Mouse (Mus musculus): ENCODE results near the gene Bola3. TPM values are rescaled to one million over a fixed set of nuclear protein-coding genes. Genes with fewer than 3 reads are reported as not detected.
"Not testable (repeated sequence)": the region's sequence is repeated elsewhere in the genome, so short reads cannot be mapped to it uniquely, and the experiment has no call there.

The Bola3 gene
- polyA plus RNA-seq, 1 experiment from 2014 or later: 162 TPM

DNA sequence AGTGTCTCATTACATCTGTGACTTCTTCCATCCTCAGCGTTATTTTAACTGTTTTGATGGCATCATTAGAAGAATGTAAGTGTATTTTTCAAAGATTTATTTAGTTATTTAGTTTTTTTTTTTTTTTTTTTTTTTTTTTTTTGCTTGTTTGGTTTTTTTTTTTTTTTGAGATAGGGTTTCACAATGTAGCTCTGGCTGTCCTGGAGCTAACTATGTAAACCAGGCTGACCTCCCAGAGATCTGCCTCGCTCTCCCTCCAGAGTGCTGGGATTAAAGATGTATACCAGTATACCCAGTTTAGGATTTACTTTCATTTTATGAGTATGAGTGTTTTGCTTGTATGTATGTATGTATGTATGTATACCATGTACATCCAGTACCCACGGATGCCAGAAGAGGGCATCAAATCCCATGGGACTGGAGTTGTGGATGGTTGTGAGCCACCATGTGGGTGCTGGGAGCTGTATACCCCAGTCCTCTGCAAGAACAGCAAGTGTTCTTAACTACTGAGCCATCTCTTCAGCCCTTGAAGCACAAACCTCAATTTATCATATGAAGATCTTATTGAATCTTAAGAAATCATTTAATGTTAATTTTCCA, 21.3 kb upstream of the Bola3 start:
- Histone ChIP-seq H3K4me1 (replicated peaks; ENCODE audit: control insufficient read depth, insufficient read depth) (no peaks in the 10 kb centered on the region; the same call in 1 of the 2 replicates), H3K27me3 (ENCODE audit: control insufficient read depth, insufficient read depth, low read length) (no peaks in the 10 kb centered on the region), H3K4me2 (replicated peaks; ENCODE audit: low read depth) (no peak overlapping the region), H3K27ac (replicated peaks) (no peak overlapping the region), H3K9ac (ENCODE audit: low read length) (no peak overlapping the region), H3K36me3 (ENCODE audit: control insufficient read depth, insufficient read depth, low read length) (peaks cover 14% of the 10 kb centered on the region; the same call in 1 of the 2 replicates), H3K9me3 (ENCODE audit: control insufficient read depth, low read length) (no peaks in the 10 kb centered on the region), H3K4me3 (ENCODE audit: low read depth, low read length) (no peak overlapping the region)
- 81% methylated on average over 3 of the region's 3 CpGs for WGBS
- TF ChIP-seq EP300 (optimal IDR thresholded peaks at IDR 0.05) (no peak), CTCF (IDR thresholded peaks at IDR 0.05; ENCODE audit: low read depth) (peak; percentile 38)
- ATAC-seq (ENCODE audit: low FRiP score, low TSS enrichment) (no peak), DNase-seq (ENCODE audit: low spot score) (no peak)

GRCm38 (mm10) chr6:83341387-83341786, 7.6 kb upstream of the Bola3 start:
- Histone ChIP-seq H3K4me3 (ENCODE audit: low read depth, low read length) (no peak overlapping the region), H3K9me3 (ENCODE audit: control insufficient read depth, low read length) (no peaks in the 10 kb centered on the region), H3K9ac (ENCODE audit: low read length) (no peak overlapping the region), H3K36me3 (ENCODE audit: control insufficient read depth, insufficient read depth, low read length) (peaks cover 13% of the 10 kb centered on the region; the same call in 1 of the 2 replicates), H3K27me3 (ENCODE audit: control insufficient read depth, insufficient read depth, low read length) (no peaks in the 10 kb centered on the region), H3K27ac (replicated peaks) (no peak overlapping the region), H3K4me2 (replicated peaks; ENCODE audit: low read depth) (no peak overlapping the region), H3K4me1 (replicated peaks; ENCODE audit: control insufficient read depth, insufficient read depth) (no peaks in the 10 kb centered on the region)
- 79% methylated on average over 3 of the region's 3 CpGs for WGBS
- ATAC-seq (ENCODE audit: low FRiP score, low TSS enrichment): no peak
- TF ChIP-seq CTCF (IDR thresholded peaks at IDR 0.05; ENCODE audit: low read depth): no peak
- TF ChIP-seq EP300 (optimal IDR thresholded peaks at IDR 0.05): no peak
- DNase-seq (ENCODE audit: low spot score): no peak

- H3K4me3 ChIP-seq (ENCODE audit: low read depth, low read length): no peak overlapping the region
- no peak overlapping the region for H3K9ac ChIP-seq (ENCODE audit: low read length)
- ATAC-seq (ENCODE audit: low FRiP score, low TSS enrichment): no peak
- no peaks in the 10 kb centered on the region for H3K9me3 ChIP-seq (ENCODE audit: control insufficient read depth, low read length)
- DNase-seq (ENCODE audit: low spot score): no peak
- H3K4me2 ChIP-seq (replicated peaks; ENCODE audit: low read depth): no peak overlapping the region
- H3K27ac ChIP-seq (replicated peaks): no peak overlapping the region
- H3K4me1 ChIP-seq (replicated peaks; ENCODE audit: control insufficient read depth, insufficient read depth): no peaks in the 10 kb centered on the region
- TF ChIP-seq CTCF (IDR thresholded peaks at IDR 0.05; ENCODE audit: low read depth): no peak
- 96% methylated on average over 2 of the region's 2 CpGs for WGBS
- peaks cover 13% of the 10 kb centered on the region; the same call in 1 of the 2 replicates for H3K36me3 ChIP-seq (ENCODE audit: control insufficient read depth, insufficient read depth, low read length)
- no peaks in the 10 kb centered on the region for H3K27me3 ChIP-seq (ENCODE audit: control insufficient read depth, insufficient read depth, low read length)
Observed at GRCm38 (mm10) chr6:83342957-83343356, 6.0 kb upstream of the Bola3 start.

DNA sequence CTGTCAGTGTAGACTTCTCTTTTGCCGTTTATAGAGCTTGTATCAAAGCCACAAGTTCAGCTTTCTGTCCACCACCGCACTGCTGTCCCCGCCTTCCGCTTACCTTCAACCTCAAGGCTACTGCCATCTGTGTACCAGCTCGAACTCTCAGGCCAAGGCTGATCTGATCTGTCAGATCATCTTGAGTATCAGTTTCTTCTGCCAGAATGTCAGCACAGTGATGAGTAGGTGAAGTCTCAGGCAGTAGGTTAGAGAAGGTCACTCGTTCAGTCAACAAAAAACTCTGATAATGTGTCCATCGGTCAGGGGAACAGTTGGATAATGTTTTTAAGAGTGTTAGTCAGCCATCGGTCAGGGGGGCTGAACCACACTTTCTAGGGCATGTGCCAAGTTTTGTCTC, 3.7 kb upstream of the Bola3 start:
- DNase-seq (ENCODE audit: low spot score); H3K4me2 ChIP-seq (replicated peaks; ENCODE audit: low read depth): not testable (repeated sequence)

DNA sequence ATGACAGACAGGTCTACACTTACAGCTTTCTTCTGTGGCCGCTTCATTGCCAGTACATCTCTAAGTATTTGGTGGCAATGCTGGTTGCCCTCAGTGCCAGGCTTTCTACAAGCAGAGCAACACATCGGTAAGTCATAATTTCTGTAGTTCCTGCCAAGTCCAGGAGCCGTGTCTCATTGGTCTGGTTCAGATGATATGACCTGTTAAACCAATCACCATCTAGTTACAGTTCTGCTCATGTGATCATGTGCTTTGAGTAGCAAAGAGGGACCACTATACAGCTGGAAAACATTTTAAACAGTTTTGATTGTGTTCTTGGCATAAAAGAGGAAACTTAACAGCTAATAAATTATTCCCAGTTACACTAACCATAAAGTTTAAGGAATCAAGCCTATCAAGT, 1.0 kb upstream of the Bola3 start:
- Histone ChIP-seq H3K4me2 (replicated peaks; ENCODE audit: low read depth) (no peak overlapping the region), H3K4me3 (ENCODE audit: low read depth, low read length) (no peak overlapping the region), H3K4me1 (replicated peaks; ENCODE audit: control insufficient read depth, insufficient read depth) (no peaks in the 10 kb centered on the region), H3K27ac (replicated peaks) (no peak overlapping the region), H3K9me3 (ENCODE audit: control insufficient read depth, low read length) (no peaks in the 10 kb centered on the region), H3K27me3 (ENCODE audit: control insufficient read depth, insufficient read depth, low read length) (no peaks in the 10 kb centered on the region), H3K9ac (ENCODE audit: low read length) (no peak overlapping the region), H3K36me3 (ENCODE audit: control insufficient read depth, insufficient read depth, low read length) (0 out of 2 replicates have a peak, but pooled peaks cover 2% of the 10 kb centered on the region)
- TF ChIP-seq EP300 (optimal IDR thresholded peaks at IDR 0.05) (no peak), CTCF (IDR thresholded peaks at IDR 0.05; ENCODE audit: low read depth) (no peak)
- DNase-seq (ENCODE audit: low spot score): no peak
- WGBS: 79% methylated on average over 3 of the region's 3 CpGs
- no peak for ATAC-seq (ENCODE audit: low FRiP score, low TSS enrichment)

More for the DNA sequence above, 3.7 kb upstream of the Bola3 start:
- H3K9ac ChIP-seq (ENCODE audit: low read length); H3K9me3 ChIP-seq (ENCODE audit: control insufficient read depth, low read length); H3K27ac ChIP-seq (replicated peaks); ATAC-seq (ENCODE audit: low FRiP score, low TSS enrichment); H3K27me3 ChIP-seq (ENCODE audit: control insufficient read depth, insufficient read depth, low read length); H3K4me3 ChIP-seq (ENCODE audit: low read depth, low read length); H3K4me1 ChIP-seq (replicated peaks; ENCODE audit: control insufficient read depth, insufficient read depth); H3K36me3 ChIP-seq (ENCODE audit: control insufficient read depth, insufficient read depth, low read length): not testable (repeated sequence)
- WGBS: 83% methylated on average over 8 of the region's 8 CpGs

DNA sequence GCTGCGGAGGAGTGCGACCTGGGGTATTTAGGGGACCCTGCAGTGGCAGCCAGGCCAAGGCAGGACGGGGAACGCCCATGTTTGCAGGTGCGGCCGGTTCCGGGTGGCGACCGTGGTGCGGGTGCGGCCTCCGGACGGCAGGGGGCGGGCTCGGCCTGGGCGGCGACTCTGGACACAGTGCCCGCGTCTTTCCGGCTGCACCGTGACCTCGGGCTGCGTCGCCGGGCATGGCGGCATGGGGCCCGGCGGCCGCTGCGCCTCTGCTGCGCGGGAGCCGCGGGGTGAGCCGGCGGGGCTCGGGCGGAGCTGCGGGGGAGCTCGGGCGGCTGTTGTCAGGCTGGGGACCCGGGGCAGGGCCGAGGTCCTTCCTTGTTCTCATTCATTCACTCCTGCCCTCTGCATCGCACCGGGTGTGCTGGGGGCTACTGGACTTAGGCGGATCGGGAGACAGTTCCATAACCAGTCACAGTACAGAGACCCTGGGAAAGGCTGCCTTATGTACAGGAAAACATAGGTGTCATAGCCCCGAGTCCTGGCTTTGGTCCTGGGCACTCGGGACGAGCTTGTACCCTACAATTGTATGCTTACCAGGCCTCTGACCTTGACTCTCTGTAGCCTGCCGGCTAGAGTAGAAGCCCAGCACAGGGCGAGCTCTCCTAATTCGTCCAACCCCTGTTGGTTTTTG, 469 bp downstream of the Bola3 start:
- ATAC-seq (ENCODE audit: low FRiP score, low TSS enrichment): peak; percentile 96
- Histone ChIP-seq H3K4me3 (ENCODE audit: low read depth, low read length) (peak overlapping the region; percentile 78), H3K9ac (ENCODE audit: low read length) (peak overlapping the region; percentile 91), H3K9me3 (ENCODE audit: control insufficient read depth, low read length) (no peaks in the 10 kb centered on the region), H3K4me1 (replicated peaks; ENCODE audit: control insufficient read depth, insufficient read depth) (no peaks in the 10 kb centered on the region), H3K27ac (replicated peaks) (peak overlapping the region; percentile 63), H3K4me2 (replicated peaks; ENCODE audit: low read depth) (peak overlapping the region; percentile 81), H3K27me3 (ENCODE audit: control insufficient read depth, insufficient read depth, low read length) (no peaks in the 10 kb centered on the region), H3K36me3 (ENCODE audit: control insufficient read depth, insufficient read depth, low read length) (0 out of 2 replicates have a peak, but pooled peaks cover 2% of the 10 kb centered on the region)
- peak; percentile 96 for DNase-seq (ENCODE audit: low spot score)
- WGBS: under 1% methylated on average over 51 of the region's 53 CpGs
- TF ChIP-seq CTCF (IDR thresholded peaks at IDR 0.05; ENCODE audit: low read depth) (peak; percentile 85), EP300 (optimal IDR thresholded peaks at IDR 0.05) (no peak)
